Mouse (Mus musculus): Measurements from ENCODE around the gene Hltf. TPM values are rescaled to one million over a fixed set of nuclear protein-coding genes. Genes with fewer than 3 reads are reported as not detected.
"Not testable (repeated sequence)": the region's sequence is repeated elsewhere in the genome, so short reads cannot be mapped to it uniquely, and the experiment has no call there.

Gene Hltf
- total RNA-seq, 4 experiments from 2014 or later: 1.3 to 2.4 (median 2.2) TPM

GRCm38 (mm10) chr3:20104318-20104717, 46.7 kb downstream of the Hltf start:
- no peak for DNase-seq (ENCODE audit: low spot score in 2 of 2)

DNA sequence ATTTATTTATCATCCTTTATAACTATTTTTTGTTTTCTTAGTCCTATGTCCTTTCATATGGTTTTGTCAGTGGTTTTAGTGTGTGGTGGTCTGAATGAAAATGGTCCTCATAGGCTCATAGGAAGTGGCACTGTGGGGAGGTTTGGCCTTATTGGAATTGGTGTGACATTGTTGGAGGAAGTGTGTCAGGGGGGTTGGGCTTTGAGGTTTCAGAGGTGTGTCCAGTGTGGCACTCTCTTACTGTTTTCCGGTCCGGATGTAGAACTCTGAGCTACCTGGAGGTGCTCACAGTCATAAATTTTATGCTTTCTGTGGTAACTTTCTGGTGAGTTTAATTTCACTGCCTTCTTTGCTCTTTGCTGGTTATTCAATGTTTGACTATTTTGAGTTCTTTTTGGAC, 47.2 kb downstream of the Hltf start:
- no peak for DNase-seq (ENCODE audit: low spot score in 2 of 2)

DNA sequence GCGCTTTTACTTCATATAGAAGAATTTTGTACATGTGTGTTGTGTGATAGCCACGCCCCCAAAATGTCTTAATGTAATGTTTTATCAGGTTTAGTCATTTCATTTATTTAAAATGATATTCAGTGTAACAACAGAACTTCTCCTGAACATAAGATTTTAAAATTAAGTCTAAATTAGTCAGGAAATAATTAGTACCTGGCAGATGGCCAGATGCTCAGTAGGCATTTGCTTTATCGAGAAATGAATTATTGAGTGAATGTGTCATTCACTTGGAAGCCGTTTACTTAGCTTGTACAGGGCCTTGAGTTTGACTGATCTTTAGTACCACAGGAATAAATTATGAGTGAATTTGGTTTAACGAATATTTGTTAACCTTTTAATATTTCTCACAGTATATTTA, 51.3 kb downstream of the Hltf start:
- no peak for DNase-seq (ENCODE audit: low spot score in 2 of 2)

GRCm38 (mm10) chr3:20111913-20112312, 54.3 kb downstream of the Hltf start:
- no peak for DNase-seq (ENCODE audit: low spot score in 2 of 2)

GRCm38 (mm10) chr3:20119044-20119591, 61.5 kb downstream of the Hltf start:
- DNase-seq (ENCODE audit: low spot score in 2 of 2): no peak

GRCm38 (mm10) chr3:20119686-20120244, 62.2 kb downstream of the Hltf start:
- DNase-seq (ENCODE audit: low spot score in 2 of 2): no peak

DNA sequence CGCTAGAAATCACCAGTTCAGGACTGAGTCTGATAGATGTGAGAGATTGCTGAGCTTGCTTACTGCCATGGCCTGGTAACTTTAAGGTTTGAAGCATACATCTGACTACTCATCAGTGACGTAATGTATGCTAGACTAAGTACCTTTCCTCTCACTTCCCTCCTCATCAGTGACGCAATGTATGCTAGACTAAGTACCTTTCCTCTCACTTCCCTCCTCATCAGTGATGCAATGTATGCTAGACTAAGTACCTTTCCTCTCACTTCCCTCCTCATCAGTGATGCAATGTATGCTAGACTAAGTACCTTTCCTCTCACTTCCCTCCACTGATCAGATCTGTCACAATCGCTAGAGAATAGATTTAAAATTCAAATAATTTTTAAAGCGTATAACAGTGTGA, 64.0 kb downstream of the Hltf start:
- not testable (repeated sequence) for DNase-seq (ENCODE audit: low spot score in 2 of 2)

- DNase-seq (ENCODE audit: low spot score in 2 of 2): no peak
Observed at GRCm38 (mm10) chr3:20125604-20126003, 68.0 kb downstream of the Hltf start.

DNA sequence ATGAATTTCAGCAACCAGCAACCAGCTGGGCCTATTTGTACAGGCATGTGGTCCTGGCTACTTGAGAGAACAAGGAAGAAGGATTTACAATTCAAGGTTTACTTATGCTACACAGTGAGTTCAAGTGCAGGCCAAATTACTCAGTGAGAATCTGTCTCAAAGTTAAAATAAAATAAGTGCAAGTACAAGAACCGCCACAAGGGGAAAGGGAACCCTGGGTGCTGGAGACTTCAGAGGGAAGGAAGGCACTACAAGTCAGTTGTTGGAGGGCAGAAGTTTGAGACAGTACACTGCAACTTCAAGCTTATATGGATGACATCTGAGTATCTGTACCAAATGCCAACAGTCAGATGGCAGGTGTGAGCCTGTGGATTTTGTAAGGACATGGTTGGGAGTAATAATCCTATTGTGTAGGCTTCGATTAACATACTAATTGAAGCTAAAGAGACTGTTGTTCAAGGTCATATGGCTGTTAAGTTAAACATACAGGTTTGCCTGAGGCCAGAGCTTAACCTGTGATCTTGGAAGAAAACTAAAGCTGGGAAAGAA, 69.5 kb downstream of the Hltf start:
- DNase-seq (ENCODE audit: low spot score in 2 of 2): no peak

- DNase-seq (ENCODE audit: low spot score in 2 of 2): no peak
Observed at GRCm38 (mm10) chr3:20129491-20129890, 71.9 kb downstream of the Hltf start.

DNA sequence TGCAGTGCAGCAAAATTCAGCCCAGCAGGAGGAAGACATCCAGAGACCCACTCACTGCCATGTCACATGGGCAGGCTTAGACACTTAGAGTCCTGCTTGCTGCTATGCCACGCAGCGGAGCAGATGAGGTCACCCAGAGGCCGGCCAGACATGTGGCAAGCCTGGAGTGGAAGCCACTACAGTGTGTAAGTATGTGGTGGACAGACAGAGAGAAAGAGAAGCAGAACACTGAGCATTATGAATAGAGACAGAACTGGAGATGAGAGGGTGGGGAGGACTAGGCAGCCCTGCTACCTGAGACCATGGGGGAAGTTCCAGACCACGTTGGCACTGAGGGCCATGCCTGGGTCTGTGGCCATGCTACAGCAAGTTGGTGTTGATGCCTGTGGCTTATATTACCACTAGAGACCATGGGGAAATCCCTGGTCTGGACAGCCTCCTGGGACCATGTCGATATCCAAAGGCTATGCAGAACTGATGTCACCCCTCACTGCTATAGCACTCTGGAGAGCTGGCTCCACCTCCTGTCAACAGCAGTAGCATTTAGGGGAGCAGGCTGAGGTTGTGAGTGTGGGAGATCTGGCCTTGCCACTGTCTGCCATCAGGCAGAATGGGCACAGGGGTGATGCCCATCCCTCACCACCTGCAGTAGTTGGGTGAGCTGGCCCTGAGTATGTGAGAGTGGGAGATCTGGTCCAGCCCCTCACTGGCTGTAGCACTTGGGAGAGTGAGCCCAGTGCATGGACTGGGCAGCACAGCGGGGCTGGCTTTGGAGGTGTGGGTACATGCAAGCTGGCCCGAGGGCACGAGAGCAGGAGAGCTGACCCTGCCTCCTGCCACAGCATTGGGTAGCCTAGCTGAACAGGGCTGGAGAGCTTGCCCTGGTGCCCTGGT, 73.1 kb downstream of the Hltf start:
- peak; percentile 13 to 43 for DNase-seq (ENCODE audit: low spot score in 2 of 2)

DNA sequence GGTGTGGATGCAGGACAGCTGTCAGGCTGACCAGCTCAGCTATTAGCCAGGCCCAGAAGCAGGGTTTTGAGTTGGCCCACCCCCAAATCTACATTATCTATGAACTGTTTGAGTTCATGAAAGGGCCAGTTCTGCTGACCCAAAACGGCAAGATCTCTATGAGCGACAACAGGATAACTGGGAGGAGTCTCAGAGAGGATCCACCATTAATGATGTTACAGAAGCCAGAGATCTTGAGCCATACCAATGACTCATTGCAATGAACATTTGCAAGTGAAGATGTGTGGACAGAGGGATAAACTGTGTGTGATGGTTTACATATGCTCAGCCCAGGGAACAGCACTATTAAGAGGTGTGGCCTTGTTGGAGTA, 73.7 kb downstream of the Hltf start:
- no peak for DNase-seq (ENCODE audit: low spot score in 2 of 2)

- peak; percentile 54 to 58 for DNase-seq (ENCODE audit: low spot score in 2 of 2)
Observed at GRCm38 (mm10) chr3:20132731-20133130, 75.1 kb downstream of the Hltf start.

GRCm38 (mm10) chr3:20133745-20134144, 76.1 kb downstream of the Hltf start:
- DNase-seq (ENCODE audit: low spot score in 2 of 2): no peak

DNA sequence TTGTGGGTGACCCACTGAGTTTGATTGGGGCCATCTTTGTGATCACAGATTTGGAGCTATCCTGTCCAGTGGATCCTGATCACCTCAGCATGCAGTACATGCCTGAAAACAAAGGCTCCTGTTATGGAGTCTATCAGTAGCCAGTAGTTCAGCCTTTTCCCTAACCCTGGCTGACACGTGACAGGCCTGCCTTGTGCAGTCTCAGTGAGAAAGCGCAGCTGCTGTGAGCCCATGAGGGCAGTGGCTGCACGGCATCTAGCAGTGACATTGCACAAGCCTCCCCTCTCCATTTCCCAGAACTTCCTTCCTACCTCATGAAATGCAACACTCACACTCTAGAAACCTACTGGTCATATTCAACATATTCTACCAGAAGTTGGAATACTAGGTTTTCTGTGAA, 76.9 kb downstream of the Hltf start:
- DNase-seq (ENCODE audit: low spot score in 2 of 2): no peak

GRCm38 (mm10) chr3:20136868-20137581, 79.4 kb downstream of the Hltf start:
- DNase-seq (ENCODE audit: low spot score in 2 of 2): no peak

DNA sequence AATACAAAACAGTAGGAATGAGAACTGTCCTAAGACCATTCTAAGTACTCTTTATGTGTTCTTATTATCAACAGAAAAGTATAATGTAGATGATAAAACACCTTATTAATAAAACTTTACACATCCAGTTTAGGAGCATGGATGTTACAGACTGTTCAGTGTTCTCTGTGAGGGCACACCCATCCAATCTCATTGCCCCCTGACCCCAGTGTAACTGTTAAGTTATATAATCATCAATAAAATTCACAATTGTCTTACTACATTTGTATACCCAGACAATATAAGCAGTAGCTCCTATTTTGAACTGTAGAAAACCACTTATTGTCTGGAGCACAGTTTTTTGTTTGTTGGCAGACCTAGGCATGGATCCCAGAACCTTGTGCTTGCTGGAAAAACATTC, 83.6 kb downstream of the Hltf start:
- no peak for DNase-seq (ENCODE audit: low spot score in 2 of 2)

DNA sequence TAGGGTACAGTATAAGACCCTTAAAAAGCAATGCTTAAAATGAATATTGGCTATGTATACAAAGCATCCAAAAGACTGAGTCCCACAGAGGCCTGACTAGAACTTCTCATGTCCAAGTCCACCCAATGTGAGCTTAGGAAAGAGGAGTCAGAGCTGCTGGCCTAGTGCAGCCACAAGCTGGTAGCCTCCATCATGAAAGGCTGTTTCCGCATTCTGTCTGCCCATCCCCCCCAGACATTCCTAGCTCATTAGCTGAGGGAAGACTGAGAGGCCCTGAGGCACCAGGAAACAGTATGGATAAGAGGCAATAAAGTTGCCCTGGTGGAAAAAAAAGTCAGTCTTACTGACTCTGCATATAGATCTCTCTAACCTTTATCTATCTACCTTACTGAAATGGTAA, 84.1 kb downstream of the Hltf start:
- no peak for DNase-seq (ENCODE audit: low spot score in 2 of 2)

DNA sequence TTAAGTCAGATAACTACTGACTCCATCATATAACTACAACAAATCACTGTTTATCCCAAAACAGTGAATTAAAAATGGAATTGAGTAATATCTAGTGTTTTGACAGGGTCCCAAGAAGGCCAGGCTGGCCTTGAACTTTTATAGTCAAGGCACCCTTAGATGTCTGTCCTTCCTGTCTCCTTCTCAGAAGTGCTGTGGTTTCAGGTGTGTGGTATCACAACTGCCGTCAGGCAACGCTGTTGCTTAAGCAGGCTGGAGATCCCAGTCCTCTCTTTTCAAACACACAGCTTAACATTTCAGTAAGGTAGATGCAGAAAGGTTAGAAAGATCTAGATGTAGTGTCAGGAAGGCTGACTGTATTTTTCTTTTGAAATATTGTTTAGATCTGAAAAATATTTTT, 84.5 kb downstream of the Hltf start:
- DNase-seq (ENCODE audit: low spot score in 2 of 2): no peak

DNA sequence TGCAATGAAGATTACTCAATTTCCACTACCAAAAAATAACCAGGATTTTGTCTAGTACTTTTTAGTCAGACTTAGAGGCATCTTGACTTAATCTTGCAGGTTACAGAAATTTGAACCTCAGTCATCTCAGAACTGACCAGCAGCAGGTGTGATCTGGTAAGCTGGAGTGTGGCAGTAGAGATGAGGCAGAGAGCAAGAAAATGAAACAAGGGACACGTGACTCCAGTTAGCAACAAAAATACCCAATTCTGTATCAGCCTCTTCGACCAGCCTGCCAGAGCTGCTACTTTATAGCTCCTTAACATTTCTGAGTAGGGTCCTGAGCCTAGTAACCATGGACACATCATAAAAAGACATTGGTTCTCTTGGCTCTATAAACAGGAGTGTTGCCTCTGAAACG, 85.0 kb downstream of the Hltf start:
- no peak for DNase-seq (ENCODE audit: low spot score in 2 of 2)

DNA sequence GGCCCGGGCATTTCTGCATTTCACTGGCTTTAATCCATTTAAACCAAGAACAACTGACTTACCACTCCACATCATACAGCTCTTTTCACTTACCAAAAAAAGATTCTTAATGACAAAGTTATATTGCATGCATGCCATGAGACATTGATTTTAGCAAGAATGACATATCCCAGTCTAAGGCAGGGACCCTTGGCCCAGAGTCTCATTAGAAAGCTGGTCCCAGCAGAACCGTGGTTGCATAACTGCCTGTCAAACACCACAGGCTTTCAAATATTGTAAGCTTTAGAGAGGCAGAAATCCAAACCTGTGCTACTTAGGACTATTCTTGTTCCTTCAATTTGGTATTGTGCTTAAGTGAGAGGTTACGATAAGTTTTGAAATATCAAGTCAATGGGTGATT, 86.1 kb downstream of the Hltf start:
- no peak for DNase-seq (ENCODE audit: low spot score in 2 of 2)

GRCm38 (mm10) chr3:20144401-20144800, 86.8 kb downstream of the Hltf start:
- DNase-seq (ENCODE audit: low spot score in 2 of 2): no peak
